In genomic region chrX:106080811-106081443, GRCm38 (mm10) we compare ENCODE assay signal across 9 mouse cellular contexts. TPM values are rescaled to one million over a fixed set of nuclear protein-coding genes. Genes with fewer than 3 reads are reported as not detected.
DNase-seq lines count a peak whose midpoint lies in the region; ATAC-seq lines count a peak whose summit lies in the region.
"Had no signal": no experiment of that assay in that cellular context is flagged by ENCODE, and none has a peak within 500 bp of the region (broad histone marks: within the 10 kb centered on the region; RNA-seq: fewer than 3 reads in every experiment).

No protein-coding gene starts in this region.

- H3K4me1 ChIP-seq in kidney, embryonic 16.5 days (ENCODE audit: insufficient read depth, low read length), result 0 out of 2 replicates have a peak, but pooled peaks cover 5% of the 10 kb centered on the region
- peaks cover 4% of the 10 kb centered on the region; the same call in 1 of the 2 replicates for H3K4me1 ChIP-seq in intestine, embryonic 16.5 days (ENCODE audit: control insufficient read depth, insufficient read depth, low read length)
- no peaks in the 10 kb centered on the region for H3K4me1 ChIP-seq in midbrain, embryonic 13.5 days (replicated peaks)
- H3K4me1 ChIP-seq in hindbrain, embryonic 16.5 days (ENCODE audit: control insufficient read depth, insufficient read depth, low read depth, low read length), result no peaks in the 10 kb centered on the region

- WGBS in kidney, embryonic 16.5 days, result 45% methylated on average over 13 of the region's 13 CpGs
- WGBS in intestine, embryonic 16.5 days, result 44% methylated on average over 13 of the region's 13 CpGs
- WGBS in midbrain, embryonic 13.5 days, result 41% methylated on average over 13 of the region's 13 CpGs
- WGBS in hindbrain, embryonic 16.5 days, result 39% methylated on average over 13 of the region's 13 CpGs

- no peak overlapping the region for H3K4me2 ChIP-seq in kidney, embryonic 16.5 days (replicated peaks; ENCODE audit: low read depth, low read length)
- H3K4me2 ChIP-seq in intestine, embryonic 16.5 days (ENCODE audit: low read depth, low read length), result no peak overlapping the region
- H3K4me2 ChIP-seq in midbrain, embryonic 13.5 days (replicated peaks), result no peak overlapping the region
- H3K4me2 ChIP-seq in hindbrain, embryonic 16.5 days (ENCODE audit: low read length), result no peak overlapping the region

- no peaks in the 10 kb centered on the region for H3K9me3 ChIP-seq in kidney, embryonic 16.5 days (ENCODE audit: low read length)
- H3K9me3 ChIP-seq in intestine, embryonic 16.5 days (ENCODE audit: control insufficient read depth, low read length), result no peaks in the 10 kb centered on the region
- no peaks in the 10 kb centered on the region for H3K9me3 ChIP-seq in midbrain, embryonic 13.5 days
- H3K9me3 ChIP-seq in hindbrain, embryonic 16.5 days (ENCODE audit: control insufficient read depth, low read length), result no peaks in the 10 kb centered on the region

- H3K27ac ChIP-seq in kidney, embryonic 16.5 days (ENCODE audit: low read length), result 0 out of 2 replicates have a peak overlapping the region, but pooled peaks have one; percentile 6
- H3K27ac ChIP-seq in intestine, embryonic 16.5 days (ENCODE audit: low read length), result peak overlapping the region; percentile 3; the same call in 1 of the 2 replicates
- H3K27ac ChIP-seq in midbrain, embryonic 13.5 days, result peak overlapping the region; percentile 51
- no peak overlapping the region for H3K27ac ChIP-seq in hindbrain, embryonic 16.5 days (ENCODE audit: low read depth, low read length)
- H3K27ac ChIP-seq: kidney, postnatal 0 days had no signal

- H3K4me3 ChIP-seq in kidney, embryonic 16.5 days (ENCODE audit: low read length), result no peak overlapping the region
- no peak overlapping the region for H3K4me3 ChIP-seq in intestine, embryonic 16.5 days (ENCODE audit: low read length)
- H3K4me3 ChIP-seq in midbrain, embryonic 13.5 days (replicated peaks), result no peak overlapping the region
- H3K4me3 ChIP-seq in hindbrain, embryonic 16.5 days (ENCODE audit: low read length), result no peak overlapping the region

- ATAC-seq in kidney, embryonic 16.5 days (ENCODE audit: low FRiP score, low TSS enrichment), result no peak
- ATAC-seq in intestine, embryonic 16.5 days, result peak; percentile 66
- peak; percentile 56; the same call in 1 of the 2 replicates for ATAC-seq in midbrain, embryonic 13.5 days
- ATAC-seq in hindbrain, embryonic 16.5 days, result no peak

- DNase-seq in kidney, adult 8-10 months, result no peak
- peak; percentile 14 for DNase-seq in embryo, embryonic 10.5 days (ENCODE audit: low spot score)
- no peak for DNase-seq in c-Kit-positive CD71-positive TER-119-positive erythroid progenitor cells, embryonic 14.5 days (ENCODE audit: low spot score)
- DNase-seq in cerebellum, postnatal 25 days, result no peak

- no peak overlapping the region for H3K9ac ChIP-seq in kidney, embryonic 16.5 days (replicated peaks; ENCODE audit: low read length)
- H3K9ac ChIP-seq in intestine, embryonic 16.5 days (ENCODE audit: low read depth, low read length), result no peak overlapping the region
- H3K9ac ChIP-seq in midbrain, embryonic 13.5 days (replicated peaks), result no peak overlapping the region
- no peak overlapping the region for H3K9ac ChIP-seq in hindbrain, embryonic 16.5 days (ENCODE audit: low read depth, low read length)

- no peaks in the 10 kb centered on the region; the same call in 1 of the 2 replicates for H3K27me3 ChIP-seq in kidney, embryonic 16.5 days (ENCODE audit: insufficient read depth, low read length)
- no peaks in the 10 kb centered on the region for H3K27me3 ChIP-seq in intestine, embryonic 16.5 days (replicated peaks; ENCODE audit: control insufficient read depth, insufficient read depth, low read length)
- H3K27me3 ChIP-seq in midbrain, embryonic 13.5 days, result no peaks in the 10 kb centered on the region
- H3K27me3 ChIP-seq in hindbrain, embryonic 16.5 days (replicated peaks; ENCODE audit: control insufficient read depth, insufficient read depth, low read length), result no peaks in the 10 kb centered on the region

- H3K36me3 ChIP-seq in kidney, embryonic 16.5 days (ENCODE audit: insufficient read depth, low read length), result no peaks in the 10 kb centered on the region
- H3K36me3 ChIP-seq in intestine, embryonic 16.5 days (ENCODE audit: control insufficient read depth, insufficient read depth, low read length), result 0 out of 2 replicates have a peak, but pooled peaks cover 3% of the 10 kb centered on the region
- H3K36me3 ChIP-seq in midbrain, embryonic 13.5 days, result no peaks in the 10 kb centered on the region
- H3K36me3 ChIP-seq in hindbrain, embryonic 16.5 days (ENCODE audit: control insufficient read depth, insufficient read depth, low read length), result no peaks in the 10 kb centered on the region

RNA-seq across cellular contexts. Expression of gene Atp7a, which starts 53.9 kb away (rescaled TPM):
- 29.0 and 29.4 TPM in 2 replicates for polyA plus RNA-seq in kidney, embryonic 16.5 days (2015; fragmentation: Nextera tagmentation; extraction: Ambion mirVana)
- 17.0 and 18.1 TPM in 2 replicates for polyA plus RNA-seq in intestine, embryonic 16.5 days (2015; fragmentation: Nextera tagmentation; extraction: Ambion mirVana)
- polyA plus RNA-seq in midbrain, embryonic 13.5 days (2015; fragmentation: Nextera tagmentation; extraction: Ambion mirVana), result 19.2 and 20.0 TPM in 2 replicates
- polyA plus RNA-seq in hindbrain, embryonic 16.5 days (2015; fragmentation: Nextera tagmentation; extraction: Ambion mirVana), result 10.2 and 13.4 TPM in 2 replicates

Comparison
In these comparisons a context has a peak if more than half of its experiments do, and no peak if none do; other contexts are left out.
1. ATAC-seq: peak in intestine, embryonic 16.5 days (single experiment) and midbrain, embryonic 13.5 days (single experiment); none in kidney, embryonic 16.5 days (single experiment) and hindbrain, embryonic 16.5 days (single experiment).